Mouse (Mus musculus) layer of hippocampus, adult 18-20 months (tissue): ENCODE measurements around the gene Lce1b. TPM values are rescaled to one million over a fixed set of nuclear protein-coding genes. Genes with fewer than 3 reads are reported as not detected.
"Not testable (repeated sequence)": the region's sequence is repeated elsewhere in the genome, so short reads cannot be mapped to it uniquely, and the experiment has no call there.

Source experiments
- DNase-seq, 2 experiments: peaks; one replicate each; pipeline ENCODE4 v3.0.0; 2022; ENCODE audit warnings: low spot score in 2 of 2
- long read RNA-seq: library from polyadenylated mRNA; stranded (forward); transcript quantifications from one replicate; pipeline ENCODE4 v2.0.0, GENCODE M21; 2021
- total RNA-seq, 2 experiments: library from RNA; stranded (reverse); gene quantifications; 2 replicates each; pipeline ENCODE4 v1.2.3; 2021

Gene Lce1b
- total RNA-seq: not detected
- long read RNA-seq: 0 reads

GRCm38 (mm10) chr3:92656826-92657225 lies at the start of gene Lce1b:
TSS of gene Lce1b (minus strand) at chr3:92656926.
- no peak for DNase-seq

GRCm38 (mm10) chr3:92694613-92695012 lies 37.9 kb upstream of the Lce1b start:
- no peak for DNase-seq

GRCm38 (mm10) chr3:92691688-92692087 lies 35.0 kb upstream of the Lce1b start:
- no peak for DNase-seq

- DNase-seq: not testable (repeated sequence)
Measured at GRCm38 (mm10) chr3:92689154-92689553, 32.4 kb upstream of the Lce1b start.

DNA sequence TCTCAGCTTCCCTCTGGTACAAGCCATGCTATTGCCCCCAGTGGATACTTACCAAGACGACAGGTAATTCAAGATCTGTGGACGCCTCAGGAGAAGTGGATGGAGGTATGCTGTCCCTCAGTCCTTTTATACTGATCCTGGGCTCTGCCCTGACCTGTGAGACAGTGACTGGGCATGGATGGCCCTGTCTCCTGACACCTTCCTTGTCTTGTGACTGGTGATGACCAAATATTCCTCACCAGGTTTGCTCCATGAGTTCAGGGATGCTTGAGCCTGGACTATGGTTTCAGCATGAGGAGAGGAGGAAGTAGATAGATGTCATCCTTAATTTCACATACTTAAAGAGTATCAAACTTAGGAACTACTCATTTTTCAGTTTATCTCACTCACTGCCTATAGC lies 30.4 kb upstream of the Lce1b start, which contains the start of gene Lce1d:
TSS of gene Lce1d (minus strand) at position 101 of the 400 bp plus-strand sequence.
- no peak for DNase-seq

- DNase-seq: no peak
Measured at GRCm38 (mm10) chr3:92678947-92679346, 22.2 kb upstream of the Lce1b start, which contains the start of gene Lce1c. TSS of gene Lce1c (plus strand) at chr3:92679247.

DNA sequence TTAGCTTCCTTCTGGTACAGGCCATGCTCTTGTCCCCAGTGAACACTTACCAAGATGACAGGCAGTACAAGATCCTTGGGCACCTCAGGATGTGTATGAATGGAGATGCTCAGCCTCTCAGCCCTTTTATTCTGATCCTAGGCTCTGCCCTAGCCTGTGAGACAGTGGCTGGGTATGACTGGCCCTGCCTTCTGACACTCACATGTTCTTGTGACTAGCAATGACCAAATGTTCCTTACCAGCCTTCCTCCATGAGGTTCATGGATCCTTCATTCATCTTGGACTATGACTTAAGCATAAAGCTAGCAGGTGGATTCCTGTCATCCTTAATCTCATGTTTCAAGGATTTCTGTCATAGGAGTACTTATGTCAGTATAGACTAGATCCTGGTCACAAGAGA lies 13.5 kb upstream of the Lce1b start, which contains the start of gene Lce1a2:
TSS of gene Lce1a2 (minus strand) at position 101 of the 400 bp plus-strand sequence.
- no peak for DNase-seq

- DNase-seq: no peak
Measured at GRCm38 (mm10) chr3:92648207-92648606, 8.5 kb downstream of the Lce1b start, which contains the start of gene Lce1a1. TSS of gene Lce1a1 (minus strand) at chr3:92648307.

DNA sequence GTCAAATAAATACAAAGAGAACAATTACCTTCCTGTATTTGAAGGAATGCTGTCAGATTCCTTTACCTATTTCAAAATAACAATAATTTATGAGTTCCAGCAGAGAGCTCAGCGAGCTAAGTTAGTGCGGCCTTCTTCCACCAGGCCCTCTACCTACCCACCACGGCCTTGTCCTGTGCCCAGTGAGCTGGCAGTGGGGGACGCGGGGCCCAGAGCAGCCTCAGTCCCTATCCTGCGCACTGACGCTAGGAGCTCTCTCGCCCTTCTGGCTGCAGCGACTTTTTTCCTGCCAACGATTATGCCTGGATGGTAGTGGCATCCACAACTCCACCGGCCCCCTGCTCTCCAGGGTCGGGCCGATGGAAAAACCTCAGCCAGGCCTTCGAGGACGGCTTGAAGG lies 16.9 kb downstream of the Lce1b start:
- DNase-seq: no peak

DNA sequence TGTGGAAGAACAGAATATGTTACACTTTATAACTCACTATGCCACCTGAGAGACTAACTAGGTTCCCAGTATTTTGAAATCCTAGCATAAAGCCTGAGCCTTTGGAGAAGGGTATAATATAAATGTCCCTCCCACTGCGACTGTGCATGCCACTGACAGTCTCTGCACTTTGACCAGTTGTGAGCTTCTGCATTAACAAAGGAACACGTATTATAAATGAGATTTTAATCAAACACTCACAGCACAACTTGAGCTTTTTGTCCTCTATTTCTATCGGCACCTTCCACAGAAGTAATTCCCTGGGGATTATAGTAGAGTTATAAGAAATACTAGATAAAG lies 18.1 kb downstream of the Lce1b start:
- DNase-seq: no peak

DNA sequence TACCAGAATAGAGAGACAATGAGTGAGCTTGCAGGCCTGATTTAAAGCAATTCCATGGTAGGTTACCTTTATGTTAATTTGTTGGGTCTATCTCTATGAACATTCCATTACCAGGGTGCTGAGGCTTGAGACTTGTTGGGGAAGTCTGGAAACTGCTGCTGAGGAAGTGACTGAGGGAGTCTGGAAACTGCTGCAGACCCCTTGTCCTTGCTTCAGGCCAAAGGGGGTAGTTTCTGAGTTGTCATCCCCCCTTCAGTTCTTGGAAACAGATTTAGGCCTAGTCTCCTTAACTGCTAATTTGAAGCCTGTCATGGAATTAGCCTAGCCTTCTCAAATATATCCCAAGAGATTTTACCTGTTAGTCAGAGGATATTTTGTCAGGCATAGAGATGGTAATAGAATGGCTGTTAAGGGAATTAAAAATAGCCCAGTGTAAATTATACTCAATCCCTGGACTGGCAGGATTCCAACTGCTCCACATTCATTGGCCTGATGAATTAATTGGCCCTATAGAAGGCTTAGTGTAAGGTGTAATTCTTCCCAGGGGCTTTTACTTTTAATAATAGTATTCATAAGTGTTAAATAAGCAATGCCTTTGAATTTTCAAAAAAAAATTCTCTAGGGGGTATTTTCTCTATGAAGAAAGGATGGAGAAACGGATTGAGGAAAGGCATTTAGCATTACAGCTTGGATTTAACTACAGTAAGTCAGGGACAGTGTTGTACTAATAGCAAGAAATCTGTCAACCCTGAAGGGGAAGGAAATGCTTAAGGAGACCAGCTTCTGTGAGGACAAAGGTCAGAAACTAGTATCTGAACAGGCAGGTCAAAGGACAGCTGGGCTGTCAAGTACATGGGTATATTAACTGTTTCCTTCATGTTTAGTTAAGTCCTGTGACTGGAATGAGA lies 18.7 kb downstream of the Lce1b start:
- no peak for DNase-seq

- DNase-seq: no peak
Measured at GRCm38 (mm10) chr3:92621560-92621959, 35.2 kb downstream of the Lce1b start, which contains the start of gene Lce6a. TSS of gene Lce6a (minus strand) at chr3:92621660.

DNA sequence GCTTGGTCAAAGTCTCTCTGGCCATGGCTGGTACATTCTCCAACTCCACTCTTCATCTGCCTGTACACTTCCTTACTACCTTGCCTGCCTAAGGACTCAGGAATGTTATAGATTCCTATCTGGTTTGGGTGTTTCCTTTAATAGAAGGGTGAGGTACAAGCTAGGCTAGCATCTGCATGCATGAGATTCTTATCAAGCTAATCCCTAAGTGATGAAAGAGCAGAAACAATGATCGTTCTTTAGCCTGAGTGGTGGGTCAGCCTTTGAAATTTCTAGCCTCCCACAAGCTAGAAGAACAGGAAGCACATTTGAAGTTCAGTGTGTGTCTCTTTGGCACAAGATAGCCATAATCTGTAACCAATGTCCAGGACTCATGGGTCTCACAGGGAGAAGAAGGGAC lies 46.9 kb downstream of the Lce1b start:
- no peak for DNase-seq

DNA sequence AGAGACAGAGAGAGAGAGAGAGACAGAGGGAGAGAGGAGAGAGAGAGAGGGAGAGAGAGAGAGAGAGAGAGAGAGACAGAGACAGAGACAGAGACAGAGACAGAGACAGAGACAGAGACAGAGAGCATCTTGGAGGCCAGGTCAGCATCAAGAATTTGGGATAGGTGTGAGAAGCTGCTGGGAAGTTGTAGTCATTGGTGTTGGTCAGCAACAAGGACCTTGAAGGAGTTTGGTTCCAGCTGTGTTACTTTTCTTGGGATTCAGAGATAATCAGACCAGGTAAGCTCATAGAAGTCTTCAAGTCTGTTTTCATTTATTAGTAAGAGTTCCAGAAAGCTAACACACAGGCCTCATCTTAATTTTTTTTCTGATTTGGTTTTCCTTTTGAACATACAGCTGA lies 49.3 kb downstream of the Lce1b start, which contains the start of gene 2210017I01Rik:
TSS of gene 2210017I01Rik (minus strand) at position 101 of the 400 bp plus-strand sequence.
- DNase-seq: no peak

Other genes with a start within 250 kb of the Lce1b start
- gene Sprr2i, start 248.9 kb downstream of the Lce1b start, total RNA-seq: not detected
- gene Sprr2j-ps, start 238.8 kb downstream of the Lce1b start, total RNA-seq: not detected
- 1 to 10 TPM in 1 of 2 experiments, under 1 TPM in 1; 0.89 to 3.5 TPM for gene Gm9774, start 227.5 kb downstream of the Lce1b start, total RNA-seq
- not detected for gene Sprr2k, start 224.3 kb downstream of the Lce1b start, total RNA-seq
- gene Sprr1b, start 218.1 kb downstream of the Lce1b start, total RNA-seq: not detected
- gene Sprr3, start 198.2 kb downstream of the Lce1b start, total RNA-seq: not detected
- not detected for gene Sprr1a, start 171.0 kb downstream of the Lce1b start, total RNA-seq
- gene Sprr4, start 156.4 kb downstream of the Lce1b start, total RNA-seq: not detected
- gene 2310046K23Rik, start 122.4 kb downstream of the Lce1b start, total RNA-seq: not detected
- not detected for gene Ivl, start 83.2 kb downstream of the Lce1b start, total RNA-seq
- gene Smcp, start 67.9 kb downstream of the Lce1b start, total RNA-seq: not detected
- gene 2210017I01Rik, start 49.4 kb downstream of the Lce1b start, total RNA-seq: not detected
- gene Lce6a, start 35.3 kb downstream of the Lce1b start, total RNA-seq: not detected
- not detected for gene Lce1a1, start 8.6 kb downstream of the Lce1b start, total RNA-seq
- not detected for gene Lce1a2, start 13.4 kb upstream of the Lce1b start, total RNA-seq
- gene Lce1c, start 22.3 kb upstream of the Lce1b start, total RNA-seq: not detected
- not detected for gene Lce1d, start 30.3 kb upstream of the Lce1b start, total RNA-seq
- gene Lce1e, start 52.1 kb upstream of the Lce1b start, total RNA-seq: not detected
- gene Lce1f, start 63.4 kb upstream of the Lce1b start, total RNA-seq: not detected
- not detected for gene Gm38119, start 82.2 kb upstream of the Lce1b start, total RNA-seq
- not detected for gene Lce1g, start 95.4 kb upstream of the Lce1b start, total RNA-seq
- gene Lce1h, start 108.1 kb upstream of the Lce1b start, total RNA-seq: not detected
- gene Lce1i, start 122.0 kb upstream of the Lce1b start, total RNA-seq: not detected
- gene Lce1j, start 133.6 kb upstream of the Lce1b start, total RNA-seq: not detected
- gene Lce1k, start 151.0 kb upstream of the Lce1b start, total RNA-seq: not detected
- not detected for gene Kprp, start 170.3 kb upstream of the Lce1b start, total RNA-seq
- gene Lce1l, start 194.4 kb upstream of the Lce1b start, total RNA-seq: not detected
- gene 2310050C09Rik, start 213.3 kb upstream of the Lce1b start, total RNA-seq: not detected